Mouse (Mus musculus) T-helper 17 cell (primary cell): ENCODE results near the gene Atp12a.

ENCODE experiments used
- in situ Hi-C, 2 experiments: fragments of 300-600 bp; cut with MboI, MseI; formaldehyde crosslinking; loops; 1 replicate in 1 of 2; 2 replicates in 1 of 2; pipeline ENCODE4 v1.15.1; 2025; ENCODE audit warnings: high pct_unique_total_duplicates in 2 of 2

The Atp12a gene

DNA sequence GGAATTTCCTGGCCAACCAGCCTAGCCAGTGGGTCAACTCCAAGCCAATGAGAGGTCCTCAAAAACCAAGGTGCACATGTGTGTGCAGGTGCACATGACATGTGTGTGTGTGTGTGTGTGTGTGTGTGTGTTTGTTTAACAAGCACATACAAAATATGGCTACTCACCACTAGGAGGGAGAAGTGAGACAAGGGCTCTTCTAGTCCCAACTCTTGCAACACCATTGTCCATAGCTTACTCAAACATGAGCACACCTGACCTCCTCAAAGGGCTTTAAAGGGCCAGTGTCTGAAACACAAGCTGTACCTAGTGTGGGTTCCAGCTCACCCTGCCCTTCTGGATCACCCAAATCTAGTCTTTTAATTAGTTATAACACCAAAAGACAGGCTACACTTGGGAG, 12.9 kb downstream of the Atp12a start:
- in situ Hi-C loops, result loop anchor here in 1 of 2 experiments (5.0 kb wide), 1 partner anchor 685 kb away; no protein-coding TSS in a partner anchor

DNA sequence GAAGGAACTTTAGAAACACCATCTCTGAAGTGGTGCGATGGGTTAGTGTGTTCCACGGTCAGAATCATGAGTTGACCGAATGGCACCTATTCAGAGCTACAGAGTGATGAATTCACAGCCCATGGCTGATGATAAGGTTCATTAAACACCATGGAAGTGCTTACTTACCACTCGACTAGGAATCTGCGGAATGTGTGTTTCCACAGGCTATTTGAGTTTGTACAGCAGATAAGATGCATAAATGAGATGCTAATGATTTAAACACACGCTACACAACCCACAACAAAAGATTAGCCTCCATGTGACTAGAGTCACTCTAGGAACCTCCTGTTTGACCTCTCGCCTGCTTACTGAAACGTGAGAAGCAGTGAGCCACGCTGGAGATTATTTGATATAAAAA, 14.5 kb downstream of the Atp12a start:
- in situ Hi-C loops, result loop anchor here in 1 of 2 experiments (5.0 kb wide), 1 partner anchor 683 kb away; no protein-coding TSS in a partner anchor

GRCm38 (mm10) chr14:56382366-56382765, 17.5 kb downstream of the Atp12a start:
- in situ Hi-C loops, result no loop called here

DNA sequence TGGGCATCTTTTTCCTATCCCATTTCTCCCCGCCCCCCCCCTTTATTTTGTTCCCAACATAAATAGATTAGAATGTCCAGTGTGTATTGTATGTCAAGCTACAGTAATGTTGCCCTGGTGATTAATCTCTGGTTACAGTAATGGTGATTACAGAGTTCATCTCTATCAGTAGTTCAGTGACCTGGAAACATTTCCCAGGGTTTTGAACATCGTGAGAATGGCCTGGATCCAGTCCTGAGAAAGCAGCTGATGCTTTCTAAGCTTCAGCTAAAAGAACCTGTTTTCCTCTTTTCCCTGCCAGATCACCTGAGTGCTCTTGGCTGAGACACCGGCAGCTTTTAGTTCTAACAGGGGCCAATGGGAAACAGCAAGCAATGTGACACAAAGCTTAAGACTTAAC, 25.4 kb downstream of the Atp12a start:
- in situ Hi-C loops, result no loop called here

DNA sequence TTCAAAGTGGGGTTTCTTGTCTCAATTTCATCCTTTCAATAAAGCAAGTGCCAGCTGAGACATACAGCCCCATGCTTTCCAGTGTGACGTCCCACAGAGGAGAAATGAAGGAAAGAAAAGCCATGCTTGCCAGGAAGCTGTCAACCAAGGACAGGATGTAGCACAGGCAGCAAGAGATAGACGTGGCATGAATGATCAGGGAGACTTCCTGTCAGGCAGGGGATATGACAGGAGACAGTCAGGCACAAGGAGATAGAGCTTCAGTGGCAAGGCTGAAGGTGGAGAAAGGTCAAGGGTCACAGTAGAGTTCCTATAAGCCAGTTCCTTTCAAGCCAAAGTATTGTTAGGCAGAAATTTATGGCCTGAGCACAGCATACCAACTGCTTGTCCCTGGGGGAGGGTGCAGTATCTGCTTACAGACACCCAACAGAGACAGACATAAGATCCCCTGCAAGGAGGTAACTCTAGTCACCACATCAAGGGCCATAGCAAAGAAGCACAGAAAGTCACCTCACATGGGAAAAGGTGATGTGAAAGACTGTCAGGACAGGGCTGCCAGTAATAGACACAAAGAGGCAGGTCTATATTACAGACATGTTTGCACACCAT, 28.9 kb downstream of the Atp12a start:
- in situ Hi-C loops, result no loop called here

DNA sequence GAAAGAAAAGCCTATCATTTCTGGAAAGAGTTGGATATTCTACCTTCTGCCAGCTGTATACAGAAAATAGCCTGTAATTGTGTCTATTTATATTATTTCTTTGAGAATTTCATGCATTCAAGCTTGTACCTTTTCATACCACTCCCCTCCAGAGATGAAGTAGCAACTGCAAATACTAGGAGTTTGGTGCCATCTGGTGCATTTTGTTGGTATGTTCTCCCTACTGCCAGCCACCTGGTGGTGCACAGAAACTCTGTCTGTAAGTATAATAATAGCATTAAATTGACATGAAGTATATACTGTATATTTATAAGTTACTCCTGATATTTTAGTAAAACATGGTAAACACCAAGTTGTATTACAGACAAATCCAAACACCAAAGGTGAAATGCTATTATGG, 33.1 kb downstream of the Atp12a start:
- in situ Hi-C loops, result no loop called here

DNA sequence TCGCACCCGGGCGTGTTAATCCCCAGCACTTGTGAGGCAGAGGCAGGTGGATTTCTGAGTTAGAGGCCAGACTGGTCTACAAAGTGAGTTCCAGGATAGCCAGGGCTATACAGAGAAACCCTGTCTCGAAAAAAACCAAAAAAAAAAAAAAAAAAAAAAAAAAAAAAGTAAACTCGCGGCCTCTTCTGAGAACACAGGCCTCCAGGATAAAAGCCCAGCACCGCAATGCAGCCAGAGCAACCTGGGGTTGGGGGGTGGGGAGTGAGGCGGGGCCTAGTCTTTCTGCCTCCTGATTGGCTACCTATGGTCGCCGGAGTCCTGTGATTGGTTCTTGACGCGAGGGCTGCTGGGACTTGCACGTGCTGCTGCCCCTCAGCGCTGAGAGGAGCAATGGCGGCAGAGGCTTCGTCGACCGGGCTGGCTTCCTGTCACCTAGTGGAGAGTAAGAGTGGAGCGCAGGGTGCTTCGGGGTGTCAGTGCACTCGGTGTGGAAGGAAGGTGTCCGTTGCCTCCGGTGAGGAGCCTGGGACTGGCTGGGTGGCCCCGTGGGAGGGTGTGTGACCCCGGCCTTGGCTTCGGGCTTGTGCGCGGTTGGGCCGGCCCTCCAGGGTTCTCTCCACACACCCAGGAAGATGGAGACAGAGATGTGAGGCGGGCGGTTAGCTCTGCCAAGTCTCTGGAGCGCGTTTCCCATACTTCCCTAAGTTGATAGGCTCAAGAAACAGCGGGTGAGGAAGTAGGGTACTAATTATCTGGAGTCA, 37.6 kb downstream of the Atp12a start, which contains the start of gene Rnf17:
Gene Rnf17, plus strand, starts transcription at position 271 of the 761 bp plus-strand sequence.
- in situ Hi-C loops, result loop anchor here in 1 of 2 experiments (25.0 kb wide), 1 partner anchor 1640 kb away; no protein-coding TSS in a partner anchor

GRCm38 (mm10) chr14:56403072-56403375, 38.2 kb downstream of the Atp12a start:
- in situ Hi-C loops, result loop anchor here in 1 of 2 experiments (25.0 kb wide), 1 partner anchor 1641 kb away; no protein-coding TSS in a partner anchor
